Mouse (Mus musculus) heart, embryonic 15.5 days (tissue): ENCODE data around the gene Lrch3. TPM values are rescaled to one million over a fixed set of nuclear protein-coding genes. Genes with fewer than 3 reads are reported as not detected.
"Not testable (repeated sequence)": the region's sequence is repeated elsewhere in the genome, so short reads cannot be mapped to it uniquely, and the experiment has no call there.

Experiments used
- ATAC-seq: fragments of 200-750 bp; cut with Nextera tagmentation; replicated peaks from 2 replicates; pipeline ENCODE4 v1.8.0; 2017; ENCODE audit warnings: low read depth, moderate TSS enrichment; ENCODE audit not compliant: insufficient number of reproducible peaks, insufficient read depth, low FRiP score
- H3K27ac ChIP-seq: fragments of 300-500 bp; sonication (generic); 2 replicates; pipeline ENCODE4 v1.5.1; 2015; ENCODE audit warnings: mild to moderate bottlenecking, inconsistent platforms
- H3K27me3 ChIP-seq: fragments of 300-500 bp; sonication (generic); 2 replicates; pipeline ENCODE4 v1.6.1; 2015; ENCODE audit warnings: inconsistent platforms
- H3K36me3 ChIP-seq: fragments of 300-500 bp; sonication (generic); 2 replicates; pipeline ENCODE4 v1.6.1; 2015; ENCODE audit warnings: mild to moderate bottlenecking, inconsistent platforms
- H3K4me1 ChIP-seq: fragments of 300-500 bp; sonication (generic); replicated peaks from 2 replicates; pipeline ENCODE4 v1.6.1; 2015; ENCODE audit warnings: inconsistent platforms
- H3K4me2 ChIP-seq: fragments of 300-500 bp; sonication (generic); 2 replicates; pipeline ENCODE4 v1.6.1; 2015; ENCODE audit warnings: inconsistent platforms, mild to moderate bottlenecking, moderate library complexity
- H3K4me3 ChIP-seq: fragments of 300-500 bp; sonication (generic); 2 replicates; pipeline ENCODE4 v1.5.1; 2015; ENCODE audit warnings: mild to moderate bottlenecking, inconsistent platforms
- H3K9ac ChIP-seq: fragments of 300-500 bp; sonication (generic); 2 replicates; pipeline ENCODE4 v1.6.1; 2015; ENCODE audit warnings: mild to moderate bottlenecking, inconsistent platforms
- H3K9me3 ChIP-seq: fragments of 300-500 bp; sonication (generic); replicated peaks from 2 replicates; pipeline ENCODE4 v1.6.1; 2016; ENCODE audit warnings: inconsistent platforms
- WGBS: fragments of 180-500 bp; shearing (Covaris S2); methylation state at CpG from one replicate; pipeline ENCODE4 v1.1.7; 2015; ENCODE audit warnings: mixed read lengths; 5-methylcytosine and 5-hydroxymethylcytosine counted together
- polyA plus RNA-seq: library from polyadenylated mRNA; unstranded; fragments of >200 nt; fragmentation: Nextera tagmentation; extraction: Ambion mirVana; gene quantifications from 2 replicates; pipeline ENCODE4 v1.2.1, GENCODE M21; 2015

Lrch3 gene
- polyA plus RNA-seq, 1 experiment from 2014 or later, result 15.0 TPM

- no peak overlapping the region for H3K9ac ChIP-seq
- peaks cover 9% of the 10 kb centered on the region; the same call in 1 of the 2 replicates for H3K4me1 ChIP-seq
- no peaks in the 10 kb centered on the region for H3K36me3 ChIP-seq
- no peak for ATAC-seq
- H3K27me3 ChIP-seq, result no peaks in the 10 kb centered on the region
- H3K9me3 ChIP-seq, result no peaks in the 10 kb centered on the region
- H3K27ac ChIP-seq, result no peak overlapping the region
- H3K4me2 ChIP-seq, result peak overlapping the region; percentile 79
- 70% methylated on average over 9 of the region's 9 CpGs for WGBS
- H3K4me3 ChIP-seq, result peak overlapping the region; percentile 21
Observed at GRCm38 (mm10) chr16:32915292-32916068, 1.6 kb downstream of the Lrch3 start.

GRCm38 (mm10) chr16:32926629-32927028, 12.7 kb downstream of the Lrch3 start:
- not testable (repeated sequence) for H3K36me3 ChIP-seq, H3K9ac ChIP-seq, H3K4me2 ChIP-seq, H3K27ac ChIP-seq, ATAC-seq, H3K4me1 ChIP-seq, H3K27me3 ChIP-seq, H3K4me3 ChIP-seq, H3K9me3 ChIP-seq
- 94% methylated on average over 9 of the region's 9 CpGs for WGBS

DNA sequence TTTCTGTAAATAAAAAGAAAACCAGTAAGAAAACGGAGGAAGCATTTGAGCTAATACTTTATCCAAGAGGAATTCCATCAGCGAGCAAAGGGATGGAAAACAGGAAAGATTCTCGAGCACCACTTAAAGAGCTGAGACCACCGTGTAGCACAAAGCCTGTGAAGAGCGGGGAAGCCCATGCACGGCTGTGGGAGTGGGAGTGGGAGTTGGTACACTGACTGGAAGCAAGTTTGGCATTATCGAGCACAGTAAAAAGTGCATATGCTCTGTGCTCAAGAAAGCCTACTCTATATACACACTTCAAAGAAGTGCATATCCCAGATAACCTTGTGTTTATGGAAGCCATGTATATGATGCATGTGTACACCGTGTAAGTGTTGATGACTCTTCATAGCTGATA, 13.1 kb downstream of the Lrch3 start:
- ATAC-seq, result no peak
- Histone ChIP-seq H3K4me1 (peaks cover 4% of the 10 kb centered on the region; the same call in 1 of the 2 replicates), H3K27me3 (no peaks in the 10 kb centered on the region), H3K36me3 (peaks cover 7% of the 10 kb centered on the region), H3K27ac (no peak overlapping the region), H3K4me3 (no peak overlapping the region), H3K9me3 (no peaks in the 10 kb centered on the region), H3K4me2 (no peak overlapping the region), H3K9ac (no peak overlapping the region)
- WGBS, result 85% methylated on average over 8 of the region's 8 CpGs

DNA sequence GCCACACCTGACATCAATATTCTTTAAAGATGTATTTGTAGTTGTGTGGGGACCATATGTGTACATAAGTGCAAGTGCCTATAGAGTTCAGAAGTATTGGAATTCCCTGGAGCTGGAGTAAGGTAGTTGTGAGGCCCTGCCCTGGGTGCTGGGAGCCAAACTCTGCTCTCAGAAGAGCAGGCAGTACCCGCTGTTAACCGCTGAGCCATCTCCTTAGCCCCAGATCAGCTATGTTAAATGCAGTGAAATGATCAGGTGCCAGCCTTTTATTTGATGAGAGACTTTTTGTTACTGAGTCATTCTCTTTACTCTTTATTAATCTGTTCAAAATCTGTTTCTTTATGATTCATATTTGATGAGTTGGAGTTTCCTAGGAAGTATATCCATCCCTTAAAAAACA, 16.0 kb downstream of the Lrch3 start:
- Histone ChIP-seq H3K27ac (no peak overlapping the region), H3K9me3 (no peaks in the 10 kb centered on the region), H3K9ac (no peak overlapping the region), H3K4me2 (no peak overlapping the region), H3K4me3 (no peak overlapping the region), H3K36me3 (peaks cover 7% of the 10 kb centered on the region), H3K4me1 (peaks cover 9% of the 10 kb centered on the region), H3K27me3 (no peaks in the 10 kb centered on the region)
- no peak for ATAC-seq
- 42% methylated on average over 2 of the region's 2 CpGs for WGBS

GRCm38 (mm10) chr16:32934470-32934869, 20.6 kb downstream of the Lrch3 start:
- Histone ChIP-seq H3K27me3 (no peaks in the 10 kb centered on the region), H3K27ac (no peak overlapping the region), H3K4me1 (peaks cover 12% of the 10 kb centered on the region), H3K4me3 (no peak overlapping the region), H3K36me3 (no peaks in the 10 kb centered on the region), H3K4me2 (no peak overlapping the region), H3K9ac (no peak overlapping the region), H3K9me3 (no peaks in the 10 kb centered on the region)
- ATAC-seq, result no peak
- 81% methylated on average over 2 of the region's 2 CpGs for WGBS

GRCm38 (mm10) chr16:32935088-32935487, 21.2 kb downstream of the Lrch3 start:
- Histone ChIP-seq H3K4me2 (no peak overlapping the region), H3K9me3 (no peaks in the 10 kb centered on the region), H3K36me3 (no peaks in the 10 kb centered on the region), H3K9ac (no peak overlapping the region), H3K4me1 (peaks cover 9% of the 10 kb centered on the region), H3K27me3 (no peaks in the 10 kb centered on the region), H3K27ac (peak overlapping the region; percentile 32; the same call in 1 of the 2 replicates), H3K4me3 (no peak overlapping the region)
- ATAC-seq, result no peak
- 45% methylated on average over 1 of the region's 1 CpGs for WGBS

GRCm38 (mm10) chr16:32937358-32937757, 23.5 kb downstream of the Lrch3 start:
- Histone ChIP-seq H3K9ac (no peak overlapping the region), H3K27me3 (no peaks in the 10 kb centered on the region), H3K4me2 (no peak overlapping the region), H3K36me3 (no peaks in the 10 kb centered on the region), H3K4me1 (peaks cover 9% of the 10 kb centered on the region), H3K27ac (no peak overlapping the region), H3K4me3 (no peak overlapping the region), H3K9me3 (no peaks in the 10 kb centered on the region; the same call in 1 of the 2 replicates)
- WGBS, result 60% methylated on average over 2 of the region's 2 CpGs
- no peak for ATAC-seq

DNA sequence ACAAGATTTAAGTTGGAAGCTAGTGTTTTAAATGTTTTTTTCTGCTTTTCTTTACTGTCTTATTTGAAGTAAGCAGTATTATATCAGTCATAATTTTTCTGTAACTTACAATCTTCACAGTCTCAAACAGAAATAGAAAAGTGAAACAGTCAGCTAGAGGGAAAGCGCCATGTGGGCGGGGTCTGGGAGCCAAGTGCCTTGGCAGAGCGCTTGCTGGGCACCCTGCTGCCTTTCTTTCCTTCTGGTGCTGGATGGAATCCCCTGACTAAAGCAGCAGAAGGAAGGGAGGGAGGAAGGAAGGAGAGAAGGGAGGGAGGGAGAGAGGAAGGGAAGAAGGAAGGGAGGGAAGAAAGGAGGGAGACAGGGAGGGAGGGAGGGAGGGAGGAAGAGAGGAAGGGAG, 25.4 kb downstream of the Lrch3 start:
- ATAC-seq, H3K4me3 ChIP-seq, H3K27ac ChIP-seq, H3K9me3 ChIP-seq, H3K4me1 ChIP-seq, H3K36me3 ChIP-seq, H3K4me2 ChIP-seq, H3K27me3 ChIP-seq, H3K9ac ChIP-seq: not testable (repeated sequence)
- WGBS, result 36% methylated on average over 3 of the region's 3 CpGs

DNA sequence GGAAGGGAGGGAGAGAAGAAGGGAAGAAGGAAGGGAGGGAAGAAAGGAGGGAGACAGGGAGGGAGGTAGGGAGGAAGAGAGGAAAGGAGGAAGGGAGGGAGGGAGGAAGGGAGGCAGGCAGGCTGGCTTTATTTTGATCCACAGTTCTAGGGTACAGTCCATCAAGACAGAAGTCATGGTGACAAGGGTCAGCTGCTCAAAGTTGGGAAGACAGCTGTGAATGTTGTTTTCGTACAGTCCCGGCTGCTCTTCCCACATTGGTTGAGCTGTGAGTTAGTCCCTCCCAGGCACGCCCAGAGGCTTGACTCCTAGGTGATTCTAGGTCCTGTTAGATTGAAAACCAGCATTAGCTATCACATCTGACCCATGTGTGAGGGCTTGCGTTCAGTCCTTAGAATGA, 25.8 kb downstream of the Lrch3 start:
- H3K27ac ChIP-seq, ATAC-seq, H3K4me2 ChIP-seq, H3K4me1 ChIP-seq, H3K27me3 ChIP-seq, H3K4me3 ChIP-seq, H3K36me3 ChIP-seq, H3K9ac ChIP-seq, H3K9me3 ChIP-seq: not testable (repeated sequence)
- WGBS, result 87% methylated on average over 4 of the region's 4 CpGs

DNA sequence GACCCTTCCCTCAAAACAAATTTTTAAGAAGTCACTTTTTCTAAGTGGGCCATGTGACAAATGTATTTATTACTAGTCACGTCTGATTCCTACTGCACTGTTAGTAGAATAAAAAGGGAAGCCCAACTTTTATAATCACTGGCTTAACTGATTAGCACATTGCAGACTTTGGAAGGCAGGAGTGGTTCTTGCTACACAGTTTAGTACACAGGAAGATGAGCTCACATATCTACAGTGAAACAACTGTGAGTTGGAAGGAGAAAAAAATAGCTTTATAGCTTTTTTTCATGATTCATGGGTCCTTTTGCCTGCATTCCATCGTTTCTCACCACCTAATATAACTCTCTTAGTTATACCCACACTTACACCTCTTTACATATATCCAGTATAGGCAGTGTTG, 27.3 kb downstream of the Lrch3 start:
- ATAC-seq, H3K9me3 ChIP-seq, H3K36me3 ChIP-seq, H3K4me1 ChIP-seq, H3K4me3 ChIP-seq, H3K27ac ChIP-seq, H3K4me2 ChIP-seq, H3K9ac ChIP-seq, H3K27me3 ChIP-seq: not testable (repeated sequence)
- WGBS, result 74% methylated on average over 2 of the region's 2 CpGs

- Histone ChIP-seq H3K4me2 (no peak overlapping the region), H3K27ac (no peak overlapping the region), H3K4me3 (no peak overlapping the region), H3K9ac (no peak overlapping the region), H3K9me3 (no peaks in the 10 kb centered on the region; the same call in 1 of the 2 replicates), H3K27me3 (no peaks in the 10 kb centered on the region), H3K4me1 (0 out of 2 replicates have a peak, but pooled peaks cover 1% of the 10 kb centered on the region), H3K36me3 (no peaks in the 10 kb centered on the region)
- 80% methylated on average over 5 of the region's 5 CpGs for WGBS
- no peak for ATAC-seq
Observed at GRCm38 (mm10) chr16:32942694-32943093, 28.8 kb downstream of the Lrch3 start.

DNA sequence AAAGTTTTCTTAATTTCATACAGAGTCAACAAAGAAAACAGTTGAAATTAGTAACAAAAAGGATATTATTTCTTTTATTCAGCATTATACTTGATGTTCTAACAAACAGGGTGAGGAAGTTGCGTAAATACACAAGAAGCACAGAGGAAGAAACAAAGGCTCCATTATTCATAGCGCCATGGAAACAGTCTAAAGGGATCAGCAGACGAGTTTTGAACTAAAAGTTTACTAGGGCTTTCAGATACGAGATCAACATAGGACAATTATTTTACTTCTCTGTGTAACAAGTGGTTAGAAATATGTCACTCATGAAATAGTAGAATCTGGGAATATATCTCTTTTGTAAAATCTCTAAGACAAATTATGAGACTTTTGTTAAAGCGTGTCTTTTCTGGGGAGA, 31.5 kb downstream of the Lrch3 start:
- no peaks in the 10 kb centered on the region; the same call in 1 of the 2 replicates for H3K9me3 ChIP-seq
- no peak overlapping the region for H3K27ac ChIP-seq
- no peak for ATAC-seq
- 83% methylated on average over 5 of the region's 5 CpGs for WGBS
- H3K36me3 ChIP-seq, result no peaks in the 10 kb centered on the region
- H3K4me3 ChIP-seq, result no peak overlapping the region
- no peaks in the 10 kb centered on the region for H3K27me3 ChIP-seq
- no peak overlapping the region for H3K9ac ChIP-seq
- H3K4me2 ChIP-seq, result no peak overlapping the region
- H3K4me1 ChIP-seq, result 0 out of 2 replicates have a peak, but pooled peaks cover 6% of the 10 kb centered on the region
